8 mouse cellular contexts compared by ENCODE assay signal in genomic region chr4:128729033-128729708, GRCm38 (mm10). TPM values are rescaled to one million over a fixed set of nuclear protein-coding genes. Genes with fewer than 3 reads are reported as not detected.
DNase-seq lines count a peak whose midpoint lies in the region; ATAC-seq and TF ChIP-seq lines count a peak whose summit lies in the region.

No protein-coding gene starts in this region.

- TF ChIP-seq POLR2A in cortical plate, adult 2 months (IDR thresholded peaks at IDR 0.05; ENCODE audit: extremely low read depth, insufficient read depth, low read length), result no peak

- peak overlapping the region; percentile 66 for H3K4me2 ChIP-seq in intestine, embryonic 15.5 days (replicated peaks)
- peak overlapping the region; percentile 97 for H3K4me2 ChIP-seq in midbrain, embryonic 16.5 days (ENCODE audit: low read length)

- DNase-seq in layer of hippocampus, adult 2 months (ENCODE audit: low spot score in 2 of 2), result no peak
- no peak for DNase-seq in layer of hippocampus, postnatal 10 days (ENCODE audit: low spot score in 2 of 2)
- DNase-seq in frontal cortex, postnatal 25 days (ENCODE audit: low spot score in 2 of 2), result no peak
- DNase-seq in left cerebral cortex, postnatal 14 days (ENCODE audit: low spot score in 2 of 2), result no peak
- no peak for DNase-seq in right cerebral cortex, adult 2 months (ENCODE audit: low spot score in 2 of 2)

- H3K36me3 ChIP-seq in intestine, embryonic 15.5 days, result no peaks in the 10 kb centered on the region
- H3K36me3 ChIP-seq in midbrain, embryonic 16.5 days (ENCODE audit: control insufficient read depth, insufficient read depth, low read length), result no peaks in the 10 kb centered on the region

- H3K27ac ChIP-seq in layer of hippocampus, adult 2 months, result peak overlapping the region; percentile 98
- H3K27ac ChIP-seq in cortical plate, adult 2 months (ENCODE audit: insufficient read depth, low read length), result peak overlapping the region; percentile 72; the same call in 1 of the 2 replicates
- peak overlapping the region; percentile 85 for H3K27ac ChIP-seq in intestine, embryonic 15.5 days
- peak overlapping the region; percentile 97 for H3K27ac ChIP-seq in midbrain, embryonic 16.5 days (ENCODE audit: low read length)

- no peaks in the 10 kb centered on the region for H3K27me3 ChIP-seq in intestine, embryonic 15.5 days (replicated peaks)
- H3K27me3 ChIP-seq in midbrain, embryonic 16.5 days (ENCODE audit: control insufficient read depth, insufficient read depth, low read depth, low read length), result no peaks in the 10 kb centered on the region

- H3K4me3 ChIP-seq in layer of hippocampus, adult 2 months, result peak overlapping the region; percentile 79
- H3K4me3 ChIP-seq in cortical plate, adult 2 months (ENCODE audit: insufficient read depth, low read length), result peak overlapping the region; percentile 69
- peak overlapping the region; percentile 82 for H3K4me3 ChIP-seq in intestine, embryonic 15.5 days (replicated peaks)
- H3K4me3 ChIP-seq in midbrain, embryonic 16.5 days (ENCODE audit: low read depth, low read length), result peak overlapping the region; percentile 98

- peak overlapping the region; percentile 87 for H3K9ac ChIP-seq in intestine, embryonic 15.5 days
- H3K9ac ChIP-seq in midbrain, embryonic 16.5 days (ENCODE audit: low read depth, low read length), result peak overlapping the region; percentile 100

- no peak for ATAC-seq in intestine, embryonic 15.5 days
- no peak for ATAC-seq in midbrain, embryonic 16.5 days

- peaks cover 24% of the 10 kb centered on the region for H3K4me1 ChIP-seq in cortical plate, adult 2 months (ENCODE audit: control insufficient read depth, insufficient read depth, low read length)
- H3K4me1 ChIP-seq in intestine, embryonic 15.5 days (replicated peaks), result peaks cover 32% of the 10 kb centered on the region
- H3K4me1 ChIP-seq in midbrain, embryonic 16.5 days (ENCODE audit: control insufficient read depth, insufficient read depth, low read length), result peaks cover 63% of the 10 kb centered on the region

- H3K9me3 ChIP-seq in intestine, embryonic 15.5 days, result no peaks in the 10 kb centered on the region
- H3K9me3 ChIP-seq in midbrain, embryonic 16.5 days (replicated peaks; ENCODE audit: control insufficient read depth, low read length, poor library complexity, severe bottlenecking), result no peaks in the 10 kb centered on the region

- intact Hi-C loops in left cerebral cortex, postnatal 14 days (cut with DNase I), result no loop called here

- TF ChIP-seq CTCF in layer of hippocampus, adult 2 months (conservative IDR thresholded peaks at IDR 0.05), result no peak
- no peak for TF ChIP-seq CTCF in cortical plate, adult 2 months (IDR thresholded peaks at IDR 0.05; ENCODE audit: extremely low read depth, insufficient read depth, low read length)

- WGBS in intestine, embryonic 15.5 days, result 15% methylated on average over 15 of the region's 15 CpGs
- 1% methylated on average over 15 of the region's 15 CpGs for WGBS in midbrain, embryonic 16.5 days

RNA-seq across cellular contexts. Expression of gene A3galt2, which starts 26.0 kb away (rescaled TPM):
- under 1 TPM; 0.20 to 0.26 TPM for total RNA-seq in layer of hippocampus, adult 2 months (2021)
- total RNA-seq in layer of hippocampus, postnatal 10 days (2021), result under 1 TPM; 0.45 to 0.64 TPM
- polyA plus RNA-seq in cortical plate, adult 2 months (2012; rRNA removed), result 0.21 and 0.35 TPM in 2 replicates
- 0.08 and 0.13 TPM in 2 replicates for polyA plus RNA-seq in intestine, embryonic 15.5 days (2015; fragmentation: Nextera tagmentation; extraction: Ambion mirVana)
- polyA plus RNA-seq in midbrain, embryonic 16.5 days (2015; fragmentation: Nextera tagmentation; extraction: Ambion mirVana), result 0.14 and 0.29 TPM in 2 replicates
- under 1 TPM; 0.42 to 0.75 TPM for total RNA-seq in left cerebral cortex, postnatal 14 days (2021)
